Mouse (Mus musculus): ENCODE data around the gene Otub2. TPM values are rescaled to one million over a fixed set of nuclear protein-coding genes. Genes with fewer than 3 reads are reported as not detected.

Gene Otub2
- polyA plus RNA-seq (2015; fragmentation: Nextera tagmentation; extraction: Ambion mirVana): 23.4 and 23.7 TPM in 2 replicates

DNA sequence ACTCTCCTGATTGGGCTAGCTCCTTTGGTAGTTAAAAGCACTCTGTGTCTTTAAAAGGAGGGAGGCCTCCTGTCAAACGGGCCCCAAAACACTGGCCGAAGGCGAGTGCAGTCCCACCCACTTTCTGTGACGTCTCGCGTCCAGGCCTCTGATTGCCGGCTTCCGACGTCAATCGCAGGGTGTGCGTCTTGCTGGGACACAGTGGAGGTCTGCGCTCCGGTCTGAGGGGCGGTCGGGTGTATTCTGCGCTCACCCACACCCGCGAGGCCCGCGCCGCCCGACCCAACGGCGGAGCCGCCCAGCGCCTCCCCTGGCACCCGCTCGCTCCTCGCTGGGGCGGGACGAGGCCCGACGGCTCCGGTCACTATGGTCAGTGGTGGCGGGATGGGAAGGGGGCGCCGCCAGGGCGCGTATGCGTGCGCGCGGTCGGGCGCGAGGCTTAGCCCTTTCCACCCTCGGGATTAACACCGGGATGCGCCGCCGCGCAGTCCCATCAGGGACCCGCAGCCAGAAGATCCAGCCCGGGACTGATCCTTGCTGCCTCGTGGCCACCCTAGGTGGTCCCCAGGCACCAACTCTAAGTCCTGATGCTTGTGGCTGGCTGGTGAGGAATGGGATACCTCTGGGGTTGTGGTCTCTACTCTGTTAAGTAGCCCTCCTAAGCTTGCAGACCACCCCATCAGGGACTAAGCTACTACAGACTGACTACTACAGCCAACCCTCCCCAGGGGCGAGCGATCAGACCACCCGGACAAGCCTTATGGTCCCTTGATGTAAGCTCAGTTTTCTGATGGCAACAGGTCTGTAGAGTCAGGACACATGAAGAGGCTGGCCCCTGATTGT is at the start of gene Otub2:
Gene Otub2 (plus strand): TSS at position 178 of the 843 bp plus-strand sequence.
- Histone ChIP-seq H3K9me3 (ENCODE audit: control insufficient read depth, low read length) (no peaks in the 10 kb centered on the region), H3K4me3 (ENCODE audit: low read length) (peak within 1 kb of the TSS; percentile 78), H3K9ac (ENCODE audit: low read depth, low read length) (peak within 1 kb of the TSS; percentile 99), H3K27me3 (replicated peaks; ENCODE audit: control insufficient read depth, insufficient read depth, low read length) (no peaks in the 10 kb centered on the region), H3K4me1 (ENCODE audit: control insufficient read depth, insufficient read depth, low read depth, low read length) (peaks cover 6% of the 10 kb centered on the region), H3K27ac (ENCODE audit: low read depth, low read length) (peak within 1 kb of the TSS; percentile 74), H3K36me3 (ENCODE audit: control insufficient read depth, insufficient read depth, low read length) (no peaks in the 10 kb centered on the region), H3K4me2 (ENCODE audit: low read length) (peak within 1 kb of the TSS; percentile 85)
- 0% methylated on average over 57 of the region's 58 CpGs for WGBS
- ATAC-seq: peak; percentile 99

DNA sequence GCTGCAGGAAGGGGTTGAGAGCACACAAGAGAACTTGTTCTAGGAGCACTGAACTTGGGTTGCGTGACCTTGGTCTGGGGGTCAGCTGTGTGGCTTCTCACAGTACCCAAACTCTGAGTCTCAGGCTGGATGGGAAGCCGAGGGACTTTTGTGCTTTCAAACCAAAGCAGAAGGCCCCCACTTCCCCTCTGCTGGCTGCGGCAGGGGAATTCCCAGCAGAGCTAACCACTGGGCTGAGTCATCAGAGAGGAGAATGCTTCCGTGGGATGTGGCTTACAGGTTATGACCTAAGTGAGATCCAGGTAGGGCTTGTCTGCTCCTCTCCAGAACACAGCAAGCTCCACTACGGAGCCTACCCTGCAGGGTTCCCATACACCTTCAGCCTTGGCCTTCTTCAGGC is 47.3 kb upstream of the Otub2 start:
- H3K9ac ChIP-seq (ENCODE audit: low read depth, low read length): no peak overlapping the region
- H3K27me3 ChIP-seq (replicated peaks; ENCODE audit: control insufficient read depth, insufficient read depth, low read length): no peaks in the 10 kb centered on the region
- no peak overlapping the region for H3K4me3 ChIP-seq (ENCODE audit: low read length)
- H3K9me3 ChIP-seq (ENCODE audit: control insufficient read depth, low read length): no peaks in the 10 kb centered on the region
- H3K4me2 ChIP-seq (ENCODE audit: low read length): no peak overlapping the region
- WGBS: 96% methylated on average over 5 of the region's 5 CpGs
- ATAC-seq: no peak
- H3K36me3 ChIP-seq (ENCODE audit: control insufficient read depth, insufficient read depth, low read length): no peaks in the 10 kb centered on the region
- no peak overlapping the region for H3K27ac ChIP-seq (ENCODE audit: low read depth, low read length)
- no peaks in the 10 kb centered on the region for H3K4me1 ChIP-seq (ENCODE audit: control insufficient read depth, insufficient read depth, low read depth, low read length)

DNA sequence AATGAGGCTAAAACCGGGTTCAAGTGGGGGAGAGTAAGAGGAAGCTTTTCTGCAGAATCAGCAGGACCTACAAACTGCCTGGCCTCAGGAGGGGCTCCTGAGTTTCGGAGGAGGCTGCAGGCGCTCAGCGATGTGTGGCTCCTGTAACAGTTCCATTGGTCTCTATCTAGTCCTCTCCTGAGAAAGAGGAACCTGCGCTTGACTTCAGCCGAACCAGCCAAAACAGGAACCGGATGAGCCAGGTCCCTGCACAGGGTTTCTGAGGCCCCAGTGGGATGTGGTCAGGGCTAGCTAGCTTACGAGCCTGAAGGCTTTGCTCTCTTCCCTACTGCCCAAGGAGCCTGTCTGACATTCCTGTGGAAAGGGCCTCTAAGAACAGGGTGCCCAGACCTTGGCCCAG is 45.0 kb upstream of the Otub2 start:
- Histone ChIP-seq H3K4me2 (ENCODE audit: low read length) (no peak overlapping the region), H3K36me3 (ENCODE audit: control insufficient read depth, insufficient read depth, low read length) (no peaks in the 10 kb centered on the region), H3K4me3 (ENCODE audit: low read length) (no peak overlapping the region), H3K9me3 (ENCODE audit: control insufficient read depth, low read length) (no peaks in the 10 kb centered on the region), H3K27ac (ENCODE audit: low read depth, low read length) (no peak overlapping the region), H3K4me1 (ENCODE audit: control insufficient read depth, insufficient read depth, low read depth, low read length) (no peaks in the 10 kb centered on the region), H3K27me3 (replicated peaks; ENCODE audit: control insufficient read depth, insufficient read depth, low read length) (no peaks in the 10 kb centered on the region), H3K9ac (ENCODE audit: low read depth, low read length) (no peak overlapping the region)
- ATAC-seq: no peak
- 83% methylated on average over 8 of the region's 8 CpGs for WGBS

DNA sequence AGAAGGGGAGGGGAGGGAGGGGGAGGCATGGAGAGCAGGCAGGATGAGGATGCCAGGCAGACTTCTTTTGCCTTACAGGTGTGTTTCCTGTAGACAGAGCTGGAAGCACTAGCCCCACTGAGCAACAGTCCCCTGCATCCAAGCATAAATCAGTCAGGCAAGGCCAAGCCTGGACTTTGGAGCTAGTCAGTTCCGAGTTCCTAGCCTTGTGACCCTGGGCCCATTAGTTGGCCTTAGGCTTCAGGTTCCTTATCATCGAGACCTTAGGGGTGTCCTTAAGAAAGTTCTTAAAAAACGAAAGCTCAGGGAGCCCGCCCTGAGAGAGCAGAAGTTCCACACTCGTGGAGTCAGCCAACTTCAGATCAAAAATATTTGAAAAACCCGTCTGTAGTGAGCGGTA is 43.5 kb upstream of the Otub2 start:
- no peak overlapping the region for H3K27ac ChIP-seq (ENCODE audit: low read depth, low read length)
- H3K9me3 ChIP-seq (ENCODE audit: control insufficient read depth, low read length): no peaks in the 10 kb centered on the region
- H3K27me3 ChIP-seq (replicated peaks; ENCODE audit: control insufficient read depth, insufficient read depth, low read length): no peaks in the 10 kb centered on the region
- no peaks in the 10 kb centered on the region for H3K36me3 ChIP-seq (ENCODE audit: control insufficient read depth, insufficient read depth, low read length)
- no peaks in the 10 kb centered on the region for H3K4me1 ChIP-seq (ENCODE audit: control insufficient read depth, insufficient read depth, low read depth, low read length)
- WGBS: 92% methylated on average over 7 of the region's 7 CpGs
- H3K4me3 ChIP-seq (ENCODE audit: low read length): no peak overlapping the region
- H3K9ac ChIP-seq (ENCODE audit: low read depth, low read length): no peak overlapping the region
- ATAC-seq: no peak
- H3K4me2 ChIP-seq (ENCODE audit: low read length): no peak overlapping the region

DNA sequence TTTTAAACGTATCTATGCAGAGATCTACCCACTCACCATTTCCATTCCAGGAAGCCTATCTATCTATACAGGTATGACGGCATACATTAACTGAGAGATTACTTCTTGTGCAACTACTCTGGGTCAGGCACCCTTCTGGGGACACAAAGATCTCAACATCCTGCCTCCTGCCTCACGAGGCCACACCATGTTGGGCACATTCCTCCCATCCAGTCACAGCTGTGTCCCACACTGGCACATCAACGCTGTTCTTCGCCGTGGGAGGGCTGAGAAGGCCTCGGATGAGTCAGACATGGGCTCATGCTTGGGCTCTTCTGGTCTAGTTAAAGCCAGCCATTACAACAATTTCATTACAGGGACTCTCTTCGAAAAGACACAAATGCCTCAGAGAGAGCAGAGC is 41.5 kb upstream of the Otub2 start:
- Histone ChIP-seq H3K4me1 (ENCODE audit: control insufficient read depth, insufficient read depth, low read depth, low read length) (no peaks in the 10 kb centered on the region), H3K36me3 (ENCODE audit: control insufficient read depth, insufficient read depth, low read length) (no peaks in the 10 kb centered on the region), H3K27ac (ENCODE audit: low read depth, low read length) (no peak overlapping the region), H3K4me2 (ENCODE audit: low read length) (no peak overlapping the region), H3K27me3 (replicated peaks; ENCODE audit: control insufficient read depth, insufficient read depth, low read length) (no peaks in the 10 kb centered on the region), H3K9me3 (ENCODE audit: control insufficient read depth, low read length) (no peaks in the 10 kb centered on the region), H3K9ac (ENCODE audit: low read depth, low read length) (no peak overlapping the region), H3K4me3 (ENCODE audit: low read length) (no peak overlapping the region)
- ATAC-seq: no peak
- 79% methylated on average over 8 of the region's 8 CpGs for WGBS

DNA sequence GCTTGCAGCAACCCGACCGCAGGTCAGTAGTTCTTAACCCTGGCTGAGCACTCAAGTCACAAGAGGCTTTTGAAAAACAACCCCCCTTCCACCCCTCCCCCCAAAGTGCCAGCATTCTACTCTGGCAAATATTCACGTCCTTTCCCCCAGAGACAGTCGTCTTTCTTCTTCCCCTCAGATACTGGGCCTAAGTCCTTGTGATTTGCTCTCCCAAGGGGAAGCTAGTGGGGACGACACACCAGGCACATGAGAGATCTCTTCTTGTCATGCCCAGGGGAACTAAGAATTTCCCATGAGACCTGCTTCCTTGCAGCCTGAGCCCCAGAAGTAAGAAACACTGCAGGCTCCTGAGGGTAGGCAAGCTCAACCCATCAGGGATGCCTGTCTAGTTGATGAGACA is 41.1 kb upstream of the Otub2 start:
- ATAC-seq: no peak
- Histone ChIP-seq H3K4me1 (ENCODE audit: control insufficient read depth, insufficient read depth, low read depth, low read length) (no peaks in the 10 kb centered on the region), H3K4me3 (ENCODE audit: low read length) (no peak overlapping the region), H3K36me3 (ENCODE audit: control insufficient read depth, insufficient read depth, low read length) (no peaks in the 10 kb centered on the region), H3K9ac (ENCODE audit: low read depth, low read length) (no peak overlapping the region), H3K27me3 (replicated peaks; ENCODE audit: control insufficient read depth, insufficient read depth, low read length) (no peaks in the 10 kb centered on the region), H3K27ac (ENCODE audit: low read depth, low read length) (no peak overlapping the region), H3K4me2 (ENCODE audit: low read length) (no peak overlapping the region), H3K9me3 (ENCODE audit: control insufficient read depth, low read length) (no peaks in the 10 kb centered on the region)
- 52% methylated on average over 5 of the region's 5 CpGs for WGBS

DNA sequence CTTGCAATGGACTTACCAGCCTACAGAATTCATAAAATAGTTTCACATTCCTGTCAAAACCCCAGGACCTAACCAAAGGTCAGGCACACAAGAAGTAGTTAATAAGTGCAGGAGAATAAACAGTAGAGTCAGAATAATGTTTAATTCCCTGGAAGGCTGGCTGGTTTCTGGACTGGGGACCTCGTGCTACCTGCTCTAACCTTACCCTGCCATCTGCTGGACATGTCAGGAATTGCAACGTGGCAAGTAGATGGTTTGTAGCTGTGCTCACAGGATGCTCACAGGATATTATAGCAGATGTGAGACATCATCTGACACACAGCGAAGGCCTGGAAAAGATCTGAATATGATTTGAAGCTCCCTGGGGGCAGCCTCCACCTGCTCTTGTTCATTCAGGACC is 40.0 kb upstream of the Otub2 start:
- no peak overlapping the region for H3K4me3 ChIP-seq (ENCODE audit: low read length)
- H3K9ac ChIP-seq (ENCODE audit: low read depth, low read length): no peak overlapping the region
- no peaks in the 10 kb centered on the region for H3K36me3 ChIP-seq (ENCODE audit: control insufficient read depth, insufficient read depth, low read length)
- no peak overlapping the region for H3K27ac ChIP-seq (ENCODE audit: low read depth, low read length)
- WGBS: 6% methylated on average over 3 of the region's 3 CpGs
- peak; percentile 67; the same call in 1 of the 2 replicates for ATAC-seq
- no peaks in the 10 kb centered on the region for H3K9me3 ChIP-seq (ENCODE audit: control insufficient read depth, low read length)
- H3K4me2 ChIP-seq (ENCODE audit: low read length): no peak overlapping the region
- H3K4me1 ChIP-seq (ENCODE audit: control insufficient read depth, insufficient read depth, low read depth, low read length): peaks cover 3% of the 10 kb centered on the region; the same call in 1 of the 2 replicates
- H3K27me3 ChIP-seq (replicated peaks; ENCODE audit: control insufficient read depth, insufficient read depth, low read length): no peaks in the 10 kb centered on the region

DNA sequence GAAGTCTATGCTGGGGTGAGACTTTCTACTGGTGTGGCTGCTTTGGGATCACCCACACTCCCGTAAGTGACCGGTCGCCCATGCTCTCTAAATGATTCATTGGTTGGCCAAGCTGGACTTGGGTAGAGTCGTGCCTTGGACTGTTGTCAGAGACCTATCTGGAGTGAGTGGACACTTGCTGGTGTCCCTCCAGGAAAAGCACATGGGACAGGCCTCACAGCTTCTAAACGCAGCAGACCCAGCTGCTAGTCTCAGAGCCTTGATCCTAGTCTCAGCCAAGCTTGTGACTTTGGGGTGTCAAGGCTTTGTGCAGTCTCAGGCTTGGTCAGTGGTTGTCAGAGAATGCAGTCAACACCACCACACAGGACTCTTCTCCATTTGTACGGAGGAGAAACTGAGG is 35.7 kb upstream of the Otub2 start:
- ATAC-seq: no peak
- Histone ChIP-seq H3K27ac (ENCODE audit: low read depth, low read length) (no peak overlapping the region), H3K9me3 (ENCODE audit: control insufficient read depth, low read length) (no peaks in the 10 kb centered on the region), H3K9ac (ENCODE audit: low read depth, low read length) (no peak overlapping the region), H3K4me3 (ENCODE audit: low read length) (no peak overlapping the region), H3K4me1 (ENCODE audit: control insufficient read depth, insufficient read depth, low read depth, low read length) (peaks cover 3% of the 10 kb centered on the region; the same call in 1 of the 2 replicates), H3K27me3 (replicated peaks; ENCODE audit: control insufficient read depth, insufficient read depth, low read length) (no peaks in the 10 kb centered on the region), H3K36me3 (ENCODE audit: control insufficient read depth, insufficient read depth, low read length) (no peaks in the 10 kb centered on the region), H3K4me2 (ENCODE audit: low read length) (no peak overlapping the region)
- 95% methylated on average over 6 of the region's 6 CpGs for WGBS

DNA sequence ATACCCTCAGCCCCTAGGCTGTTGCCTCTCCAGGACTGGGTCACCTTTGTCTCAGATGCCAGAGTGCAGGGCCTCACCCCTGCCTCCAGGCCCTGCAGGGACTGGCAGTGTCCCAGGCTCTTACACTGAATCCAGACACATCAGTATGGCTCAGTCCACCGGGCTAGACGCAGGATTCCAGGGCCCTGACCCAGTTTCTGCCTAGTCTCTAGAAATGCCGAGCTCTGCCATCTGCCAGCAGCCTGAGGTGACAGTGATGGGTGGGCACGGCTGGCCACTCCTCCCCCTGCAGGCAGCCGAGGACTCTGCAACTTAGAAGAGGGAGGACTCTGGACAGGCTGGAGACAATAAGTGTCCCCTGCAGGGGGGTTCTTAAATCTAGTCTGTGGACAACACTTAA is 34.9 kb upstream of the Otub2 start:
- no peaks in the 10 kb centered on the region for H3K27me3 ChIP-seq (replicated peaks; ENCODE audit: control insufficient read depth, insufficient read depth, low read length)
- no peak overlapping the region for H3K27ac ChIP-seq (ENCODE audit: low read depth, low read length)

More for the DNA sequence above, 34.9 kb upstream of the Otub2 start:
- Histone ChIP-seq H3K4me1 (ENCODE audit: control insufficient read depth, insufficient read depth, low read depth, low read length) (peaks cover 3% of the 10 kb centered on the region; the same call in 1 of the 2 replicates), H3K9ac (ENCODE audit: low read depth, low read length) (no peak overlapping the region), H3K4me3 (ENCODE audit: low read length) (no peak overlapping the region), H3K9me3 (ENCODE audit: control insufficient read depth, low read length) (no peaks in the 10 kb centered on the region), H3K4me2 (ENCODE audit: low read length) (no peak overlapping the region), H3K36me3 (ENCODE audit: control insufficient read depth, insufficient read depth, low read length) (no peaks in the 10 kb centered on the region)
- ATAC-seq: peak; percentile 78
- 7% methylated on average over 5 of the region's 5 CpGs for WGBS
